Mouse (Mus musculus) inflammation-experienced regulatory T-cells, adult 6 months (primary cell): ENCODE results near the gene Maoa. TPM values are rescaled to one million over a fixed set of nuclear protein-coding genes. Genes with fewer than 3 reads are reported as not detected.

Experiments
- ATAC-seq: one replicate; pipeline ENCODE4 v1.8.0; 2017
- polyA plus RNA-seq, 3 experiments: library from polyadenylated mRNA; unstranded; fragments of 100-300 nt; shearing (Covaris generic); gene quantifications; one replicate each; pipeline ENCODE4 v1.2.1; 2017

The Maoa gene
- polyA plus RNA-seq, result under 1 TPM; 0.20 to 0.34 (median 0.21) TPM

GRCm38 (mm10) chrX:16619034-16619929, at the start of gene Maoa:
Gene Maoa (plus strand): TSS chrX:16619698.
- ATAC-seq, result peak; percentile 39

- peak; percentile 91 for ATAC-seq
These were observed 1.1 kb upstream of the Maoa start for GRCm38 (mm10) chrX:16618225-16619033.

- no peak for ATAC-seq
These were observed 37.0 kb downstream of the Maoa start for GRCm38 (mm10) chrX:16656511-16656910.

DNA sequence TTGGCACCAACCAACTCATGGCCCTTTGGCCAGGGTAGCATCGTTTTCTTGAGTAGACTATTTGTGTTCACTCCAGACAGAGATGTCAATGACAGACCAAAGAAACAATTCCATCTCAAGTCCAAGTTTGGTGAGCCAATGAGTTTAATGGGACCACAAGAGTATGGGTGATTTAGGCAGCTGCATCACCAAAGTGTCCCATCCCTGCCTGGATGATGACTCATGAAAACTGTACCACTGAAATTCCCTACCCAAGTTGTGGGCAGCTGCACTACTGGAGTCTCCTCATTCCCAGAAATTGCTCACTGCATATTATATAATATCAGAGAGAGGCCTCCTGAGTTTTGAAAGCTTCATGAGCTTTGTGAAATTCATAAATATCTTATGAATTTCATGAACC, 86.6 kb downstream of the Maoa start:
- no peak for ATAC-seq

GRCm38 (mm10) chrX:16714033-16714432, 94.5 kb downstream of the Maoa start:
- no peak for ATAC-seq

Other genes starting within 250 kb of the Maoa start
- gene Cypt1, start 96.8 kb upstream of the Maoa start, polyA plus RNA-seq, result not detected
- not detected for gene Maob, start 197.7 kb downstream of the Maoa start, polyA plus RNA-seq